Mouse (Mus musculus): ENCODE measurements around the gene Slc37a3.

DNA sequence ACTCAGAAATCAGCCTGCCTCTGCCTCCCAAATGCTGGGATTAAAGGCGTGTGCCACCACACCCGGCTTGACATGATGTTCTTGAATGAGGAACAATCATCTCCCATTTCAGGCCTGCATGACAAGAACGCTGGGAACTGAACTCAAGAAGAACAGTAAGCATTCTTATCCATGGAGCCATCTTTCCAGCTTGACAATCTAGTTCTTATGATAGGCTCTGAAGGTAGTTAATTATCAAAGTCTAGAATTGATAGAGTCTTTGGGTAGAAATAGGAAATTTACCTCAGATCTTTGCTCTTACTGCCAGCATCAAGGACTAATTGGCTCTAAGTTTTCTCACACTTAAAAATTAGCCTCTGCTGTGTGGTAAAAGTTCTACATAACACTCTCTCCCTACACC lies 2.8 kb upstream of the Slc37a3 start:
- TF ChIP-seq CTCF (IDR thresholded peaks at IDR 0.05; ENCODE audit: low read depth) (no peak), EP300 (optimal IDR thresholded peaks at IDR 0.05) (no peak)
